Mouse (Mus musculus): ENCODE measurements around the gene Gpr146. TPM values are rescaled to one million over a fixed set of nuclear protein-coding genes. Genes with fewer than 3 reads are reported as not detected.
A peak's percentile ranks its signal among the peaks of the same experiment; 100 is the strongest.

Gpr146 gene
- polyA plus RNA-seq, 1 experiment from 2014 or later, result 2.5 TPM

DNA sequence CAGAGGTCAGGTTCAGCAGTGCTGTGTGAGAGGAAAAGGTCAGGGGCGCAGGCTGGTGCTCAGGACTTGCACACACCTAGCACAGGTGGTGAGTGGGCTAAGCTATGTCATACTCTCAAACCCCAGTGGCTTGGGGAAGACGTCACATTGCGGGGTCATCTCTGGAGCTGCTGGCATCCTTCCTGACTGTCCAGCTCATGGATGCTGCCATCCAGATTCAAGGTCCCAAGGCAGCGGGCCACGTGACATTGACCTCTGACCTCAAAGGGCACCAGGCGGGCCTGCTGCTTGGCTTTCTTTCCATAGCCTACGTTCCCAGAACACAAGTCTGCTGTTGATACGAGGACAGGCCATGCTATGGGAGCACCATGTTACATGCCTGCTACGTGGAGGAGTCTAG is 49.5 kb downstream of the Gpr146 start:
- Histone ChIP-seq H3K4me1 (ENCODE audit: control insufficient read depth, insufficient read depth, low read length) (peaks cover 33% of the 10 kb centered on the region), H3K9ac (ENCODE audit: low read depth, low read length) (no peak overlapping the region), H3K4me3 (ENCODE audit: low read length) (no peak overlapping the region), H3K4me2 (ENCODE audit: low read depth, low read length) (no peak overlapping the region), H3K27ac (ENCODE audit: low read length) (no peak overlapping the region), H3K36me3 (ENCODE audit: control insufficient read depth, insufficient read depth, low read length) (no peaks in the 10 kb centered on the region), H3K27me3 (replicated peaks; ENCODE audit: control insufficient read depth, insufficient read depth, low read length) (no peaks in the 10 kb centered on the region), H3K9me3 (ENCODE audit: control insufficient read depth, low read length) (no peaks in the 10 kb centered on the region)
- ATAC-seq, result no peak
- 89% methylated on average over 9 of the region's 9 CpGs for WGBS

DNA sequence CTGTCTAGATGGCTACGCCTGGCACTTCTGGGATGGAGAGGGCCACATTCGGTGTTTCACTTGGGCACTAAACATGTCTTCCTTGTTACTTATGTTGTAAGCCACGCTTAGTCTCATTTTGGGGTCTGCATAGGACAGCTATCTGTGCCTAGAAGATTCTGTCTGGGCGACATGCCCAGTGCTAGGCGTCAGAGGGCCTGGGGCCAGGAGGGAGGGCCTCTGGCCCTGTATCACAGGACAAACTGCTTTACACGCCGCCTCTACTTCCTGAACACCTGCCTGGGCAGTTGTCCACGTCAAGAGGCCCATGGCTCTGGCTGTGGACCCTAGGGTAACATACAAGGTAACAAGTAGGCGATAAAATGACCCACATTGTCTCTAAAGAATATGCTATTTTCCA is 50.5 kb downstream of the Gpr146 start:
- Histone ChIP-seq H3K4me3 (ENCODE audit: low read length) (no peak overlapping the region), H3K36me3 (ENCODE audit: control insufficient read depth, insufficient read depth, low read length) (no peaks in the 10 kb centered on the region), H3K4me2 (ENCODE audit: low read depth, low read length) (no peak overlapping the region), H3K9me3 (ENCODE audit: control insufficient read depth, low read length) (no peaks in the 10 kb centered on the region), H3K4me1 (ENCODE audit: control insufficient read depth, insufficient read depth, low read length) (peaks cover 29% of the 10 kb centered on the region), H3K9ac (ENCODE audit: low read depth, low read length) (no peak overlapping the region), H3K27me3 (replicated peaks; ENCODE audit: control insufficient read depth, insufficient read depth, low read length) (no peaks in the 10 kb centered on the region), H3K27ac (ENCODE audit: low read length) (no peak overlapping the region)
- 72% methylated on average over 9 of the region's 9 CpGs for WGBS
- no peak for ATAC-seq

DNA sequence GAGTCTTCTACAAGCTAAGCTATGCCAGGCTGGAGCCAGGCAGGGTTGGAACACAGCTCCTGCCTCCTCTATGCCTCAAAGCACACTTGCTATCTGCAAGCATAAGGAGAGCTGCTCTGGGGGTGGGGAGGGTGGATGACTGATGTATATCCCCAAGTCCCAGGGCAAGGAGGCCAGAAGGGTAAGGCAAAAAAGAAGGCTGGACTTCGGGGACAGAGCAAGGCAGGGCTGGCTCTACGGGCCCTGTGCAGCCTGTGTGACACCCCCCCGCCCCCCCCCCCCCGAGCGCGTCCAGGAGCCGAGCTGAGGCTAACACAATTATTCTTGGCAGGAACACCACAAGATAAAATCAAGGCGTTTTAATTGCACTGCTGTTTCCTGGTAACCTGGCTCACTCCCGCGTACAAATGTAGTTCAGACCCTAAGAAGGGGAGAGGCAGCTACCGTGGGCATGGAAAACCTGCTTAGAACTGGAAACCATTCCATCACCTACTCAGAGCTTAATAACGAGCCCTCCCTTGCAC is 52.4 kb downstream of the Gpr146 start:
- Histone ChIP-seq H3K4me3 (ENCODE audit: low read length) (no peak overlapping the region), H3K9ac (ENCODE audit: low read depth, low read length) (0 out of 2 replicates have a peak overlapping the region, but pooled peaks have one; percentile 37), H3K27ac (ENCODE audit: low read length) (no peak overlapping the region), H3K36me3 (ENCODE audit: control insufficient read depth, insufficient read depth, low read length) (no peaks in the 10 kb centered on the region), H3K4me2 (ENCODE audit: low read depth, low read length) (0 out of 2 replicates have a peak overlapping the region, but pooled peaks have one; percentile 3), H3K27me3 (replicated peaks; ENCODE audit: control insufficient read depth, insufficient read depth, low read length) (no peaks in the 10 kb centered on the region), H3K4me1 (ENCODE audit: control insufficient read depth, insufficient read depth, low read length) (peaks cover 22% of the 10 kb centered on the region), H3K9me3 (ENCODE audit: control insufficient read depth, low read length) (no peaks in the 10 kb centered on the region)
- ATAC-seq, result peak; percentile 32; the same call in 1 of the 2 replicates
- 32% methylated on average over 12 of the region's 12 CpGs for WGBS

- Histone ChIP-seq H3K4me1 (ENCODE audit: control insufficient read depth, insufficient read depth, low read length) (peaks cover 22% of the 10 kb centered on the region), H3K27me3 (replicated peaks; ENCODE audit: control insufficient read depth, insufficient read depth, low read length) (no peaks in the 10 kb centered on the region), H3K9me3 (ENCODE audit: control insufficient read depth, low read length) (no peaks in the 10 kb centered on the region), H3K27ac (ENCODE audit: low read length) (no peak overlapping the region), H3K36me3 (ENCODE audit: control insufficient read depth, insufficient read depth, low read length) (no peaks in the 10 kb centered on the region), H3K4me3 (ENCODE audit: low read length) (no peak overlapping the region), H3K9ac (ENCODE audit: low read depth, low read length) (no peak overlapping the region), H3K4me2 (ENCODE audit: low read depth, low read length) (no peak overlapping the region)
- 81% methylated on average over 6 of the region's 6 CpGs for WGBS
- ATAC-seq, result no peak
These were observed 54.8 kb downstream of the Gpr146 start for GRCm38 (mm10) chr5:139432333-139432732.

GRCm38 (mm10) chr5:139432747-139433508 is 55.4 kb downstream of the Gpr146 start:
- Histone ChIP-seq H3K9me3 (ENCODE audit: control insufficient read depth, low read length) (no peaks in the 10 kb centered on the region), H3K27me3 (replicated peaks; ENCODE audit: control insufficient read depth, insufficient read depth, low read length) (no peaks in the 10 kb centered on the region), H3K4me1 (ENCODE audit: control insufficient read depth, insufficient read depth, low read length) (peaks cover 21% of the 10 kb centered on the region), H3K4me3 (ENCODE audit: low read length) (no peak overlapping the region), H3K4me2 (ENCODE audit: low read depth, low read length) (no peak overlapping the region), H3K36me3 (ENCODE audit: control insufficient read depth, insufficient read depth, low read length) (no peaks in the 10 kb centered on the region), H3K9ac (ENCODE audit: low read depth, low read length) (no peak overlapping the region), H3K27ac (ENCODE audit: low read length) (no peak overlapping the region)
- ATAC-seq, result no peak
- 80% methylated on average over 7 of the region's 7 CpGs for WGBS

- no peak overlapping the region for H3K4me3 ChIP-seq (ENCODE audit: low read length)
- ATAC-seq, result no peak
- H3K27me3 ChIP-seq (replicated peaks; ENCODE audit: control insufficient read depth, insufficient read depth, low read length), result no peaks in the 10 kb centered on the region
- H3K4me1 ChIP-seq (ENCODE audit: control insufficient read depth, insufficient read depth, low read length), result peaks cover 19% of the 10 kb centered on the region
- H3K9ac ChIP-seq (ENCODE audit: low read depth, low read length), result no peak overlapping the region
- no peak overlapping the region for H3K4me2 ChIP-seq (ENCODE audit: low read depth, low read length)
- H3K27ac ChIP-seq (ENCODE audit: low read length), result no peak overlapping the region
- WGBS, result 85% methylated on average over 9 of the region's 9 CpGs
- H3K9me3 ChIP-seq (ENCODE audit: control insufficient read depth, low read length), result no peaks in the 10 kb centered on the region
- no peaks in the 10 kb centered on the region for H3K36me3 ChIP-seq (ENCODE audit: control insufficient read depth, insufficient read depth, low read length)
These were observed 56.5 kb downstream of the Gpr146 start for GRCm38 (mm10) chr5:139433842-139434568.

DNA sequence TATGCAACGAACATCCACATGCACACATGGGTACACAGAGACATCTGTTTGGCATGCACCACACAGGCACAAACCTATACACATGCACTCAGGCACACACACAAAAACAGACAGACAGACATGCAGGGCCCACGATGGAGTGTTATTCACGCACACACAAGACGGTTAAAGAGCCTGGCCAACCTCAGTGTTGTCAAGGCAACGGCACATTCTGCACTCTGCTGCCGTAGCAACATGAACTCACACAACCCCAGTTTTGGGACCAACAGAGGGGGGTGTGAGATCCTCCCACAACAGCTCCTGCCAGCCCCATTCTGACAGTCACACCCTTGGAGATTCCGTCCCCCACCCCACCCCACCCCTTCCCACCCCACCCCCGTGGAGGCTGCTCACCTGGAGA is 57.4 kb downstream of the Gpr146 start:
- WGBS, result 50% methylated on average over 8 of the region's 8 CpGs
- Histone ChIP-seq H3K27ac (ENCODE audit: low read length) (no peak overlapping the region), H3K4me1 (ENCODE audit: control insufficient read depth, insufficient read depth, low read length) (peaks cover 10% of the 10 kb centered on the region), H3K9ac (ENCODE audit: low read depth, low read length) (no peak overlapping the region), H3K36me3 (ENCODE audit: control insufficient read depth, insufficient read depth, low read length) (no peaks in the 10 kb centered on the region), H3K4me3 (ENCODE audit: low read length) (no peak overlapping the region), H3K9me3 (ENCODE audit: control insufficient read depth, low read length) (no peaks in the 10 kb centered on the region), H3K4me2 (ENCODE audit: low read depth, low read length) (no peak overlapping the region), H3K27me3 (replicated peaks; ENCODE audit: control insufficient read depth, insufficient read depth, low read length) (no peaks in the 10 kb centered on the region)
- ATAC-seq, result no peak

DNA sequence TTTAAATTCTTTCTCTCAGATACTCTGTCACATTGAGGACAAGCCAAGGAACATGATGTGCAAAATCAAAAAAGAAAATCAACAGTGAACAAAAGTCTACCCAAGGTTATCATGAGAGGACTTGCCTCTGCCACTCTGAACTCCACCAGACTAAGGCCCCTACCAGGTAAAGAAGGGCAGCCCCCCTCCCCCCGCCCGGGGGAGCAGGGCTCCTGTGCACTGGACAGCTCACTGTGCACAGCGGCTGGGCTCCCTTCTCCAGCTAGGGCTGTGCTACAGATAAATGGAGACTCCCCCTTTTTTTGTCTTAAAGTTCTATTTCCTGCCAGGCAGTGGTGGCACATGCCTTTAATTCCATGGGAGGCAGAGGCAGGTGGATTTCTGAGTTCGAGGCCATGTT is 60.3 kb downstream of the Gpr146 start:
- no peak overlapping the region for H3K4me2 ChIP-seq (ENCODE audit: low read depth, low read length)
- H3K4me1 ChIP-seq (ENCODE audit: control insufficient read depth, insufficient read depth, low read length), result no peaks in the 10 kb centered on the region
- WGBS, result 98% methylated on average over 4 of the region's 4 CpGs
- no peaks in the 10 kb centered on the region for H3K36me3 ChIP-seq (ENCODE audit: control insufficient read depth, insufficient read depth, low read length)
- no peaks in the 10 kb centered on the region for H3K27me3 ChIP-seq (replicated peaks; ENCODE audit: control insufficient read depth, insufficient read depth, low read length)
- no peak overlapping the region for H3K27ac ChIP-seq (ENCODE audit: low read length)
- no peak for ATAC-seq
- H3K9ac ChIP-seq (ENCODE audit: low read depth, low read length), result no peak overlapping the region
- no peak overlapping the region for H3K4me3 ChIP-seq (ENCODE audit: low read length)
- H3K9me3 ChIP-seq (ENCODE audit: control insufficient read depth, low read length), result no peaks in the 10 kb centered on the region

GRCm38 (mm10) chr5:139438440-139438839 is 60.9 kb downstream of the Gpr146 start:
- no peak overlapping the region for H3K4me2 ChIP-seq (ENCODE audit: low read depth, low read length)
- no peaks in the 10 kb centered on the region for H3K27me3 ChIP-seq (replicated peaks; ENCODE audit: control insufficient read depth, insufficient read depth, low read length)
- ATAC-seq, result no peak
- no peak overlapping the region for H3K4me3 ChIP-seq (ENCODE audit: low read length)
- 84% methylated on average over 12 of the region's 12 CpGs for WGBS
- no peak overlapping the region for H3K27ac ChIP-seq (ENCODE audit: low read length)
- H3K9me3 ChIP-seq (ENCODE audit: control insufficient read depth, low read length), result no peaks in the 10 kb centered on the region
- no peak overlapping the region for H3K9ac ChIP-seq (ENCODE audit: low read depth, low read length)
- no peaks in the 10 kb centered on the region for H3K36me3 ChIP-seq (ENCODE audit: control insufficient read depth, insufficient read depth, low read length)
- no peaks in the 10 kb centered on the region for H3K4me1 ChIP-seq (ENCODE audit: control insufficient read depth, insufficient read depth, low read length)
